Mouse (Mus musculus) c-Kit-positive CD71-positive TER-119-positive erythroid progenitor cells, embryonic 14.5 days (primary cell): ENCODE measurements at regions not wholly inside any gene's neighbourhood (a gene's known extent, or its start where the extent isn't known, plus 50 kb on each side); places are given as distances from the start of the nearest gene placed in this dataset.
"Not testable (repeated sequence)": the region's sequence is repeated elsewhere in the genome, so short reads cannot be mapped to it uniquely, and the experiment has no call there.

ENCODE experiments used
- DNase-seq: peaks from one replicate; pipeline ENCODE4 v3.0.0-alpha.2; 2013; ENCODE audit warnings: low spot score

DNA sequence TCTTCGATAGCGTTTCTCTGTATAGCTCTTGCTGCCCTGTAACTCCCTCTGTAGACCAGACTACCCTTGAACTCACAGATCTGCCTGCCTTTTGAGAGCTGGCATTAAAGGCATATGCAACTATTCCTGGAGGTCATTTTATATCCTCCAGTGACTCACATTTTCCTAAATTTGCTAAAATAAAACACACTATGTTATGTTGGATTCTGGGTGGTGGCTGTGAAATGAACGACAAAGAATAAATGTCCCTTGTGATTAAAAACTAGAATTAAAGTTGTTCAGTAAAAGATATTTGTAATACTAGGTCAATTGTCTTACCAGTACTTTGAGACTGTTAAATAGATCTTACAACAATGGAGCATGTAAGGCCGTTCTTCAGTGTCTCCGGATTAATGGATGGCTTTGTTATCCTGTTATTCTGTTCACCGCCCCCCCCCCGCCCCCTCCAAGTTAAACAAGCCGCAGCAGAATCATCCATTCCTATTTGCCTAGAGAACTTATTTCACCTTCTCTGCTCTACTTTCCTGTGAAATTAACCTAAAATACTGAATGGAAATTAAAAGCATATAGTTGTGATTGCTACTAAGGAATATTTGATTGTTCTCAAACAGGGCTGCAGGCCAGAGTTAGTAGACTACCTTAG is 240.4 kb downstream of the Mef2c start:
- DNase-seq: no peak

DNA sequence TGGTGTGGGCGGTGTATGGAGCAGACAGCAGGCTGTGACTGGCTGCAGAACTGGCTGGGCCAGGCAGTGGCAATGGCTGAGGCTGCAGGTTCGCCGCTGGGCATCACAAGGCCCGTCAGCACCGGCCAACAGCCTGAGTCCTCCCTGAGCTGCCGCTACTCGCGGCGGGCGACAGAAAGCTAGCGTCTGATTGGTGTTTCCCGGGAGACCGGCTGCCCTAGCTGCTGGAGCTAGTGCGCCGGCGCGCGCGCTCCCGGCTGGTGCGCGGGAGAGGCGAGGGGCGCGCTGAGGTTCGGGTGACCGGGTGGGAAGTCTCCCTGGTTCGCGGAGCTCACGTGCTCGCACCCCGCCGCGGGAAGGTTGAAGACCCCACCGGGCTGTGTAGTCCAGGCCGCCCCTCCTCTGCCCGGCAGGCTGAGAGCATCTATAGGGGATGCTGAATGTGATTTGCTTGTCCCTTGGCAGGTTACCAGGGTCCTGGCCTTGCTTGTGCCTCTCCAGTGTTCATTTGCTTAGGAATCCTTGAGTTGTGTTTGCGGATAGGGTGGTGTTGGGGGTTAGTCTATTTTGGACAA is 241.2 kb downstream of the Mef2c start:
- no peak for DNase-seq

DNA sequence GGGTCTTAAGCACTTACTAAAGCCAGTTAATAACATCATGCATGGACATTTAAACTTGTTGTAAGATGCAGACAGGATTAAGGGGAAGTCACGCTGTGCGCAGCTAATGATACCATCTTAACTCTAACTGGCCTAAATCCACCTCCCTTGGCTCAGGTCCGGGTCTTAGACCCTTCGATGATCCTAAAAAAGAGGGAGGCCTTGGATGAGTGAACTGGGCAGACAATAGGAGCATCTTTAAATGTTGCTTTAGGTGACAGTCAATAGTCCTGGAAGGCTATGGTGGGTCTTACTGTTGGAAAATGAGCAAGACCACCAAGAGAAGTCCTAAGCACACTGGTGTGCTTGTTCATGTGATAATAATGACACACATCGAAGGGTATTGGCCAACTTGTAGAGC is 242.1 kb downstream of the Mef2c start:
- DNase-seq: no peak

DNA sequence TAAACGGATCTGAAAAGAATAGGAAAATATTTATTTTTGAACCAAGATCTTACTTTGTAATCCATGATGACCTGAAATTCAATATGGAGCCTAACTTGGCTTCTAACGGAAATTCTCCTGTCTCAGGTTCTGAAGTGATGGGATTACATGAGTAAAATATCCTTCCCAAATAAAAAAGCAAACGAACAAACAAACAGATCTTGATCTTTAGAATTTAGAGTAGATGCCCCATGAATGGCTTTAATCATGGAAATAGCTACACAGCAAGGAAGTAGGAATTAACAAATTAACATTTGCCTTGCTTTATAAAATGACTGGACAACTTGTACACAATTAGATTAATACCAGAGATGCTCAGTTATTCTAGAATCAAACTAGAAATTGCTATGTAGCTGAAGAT is 243.8 kb downstream of the Mef2c start:
- no peak for DNase-seq

DNA sequence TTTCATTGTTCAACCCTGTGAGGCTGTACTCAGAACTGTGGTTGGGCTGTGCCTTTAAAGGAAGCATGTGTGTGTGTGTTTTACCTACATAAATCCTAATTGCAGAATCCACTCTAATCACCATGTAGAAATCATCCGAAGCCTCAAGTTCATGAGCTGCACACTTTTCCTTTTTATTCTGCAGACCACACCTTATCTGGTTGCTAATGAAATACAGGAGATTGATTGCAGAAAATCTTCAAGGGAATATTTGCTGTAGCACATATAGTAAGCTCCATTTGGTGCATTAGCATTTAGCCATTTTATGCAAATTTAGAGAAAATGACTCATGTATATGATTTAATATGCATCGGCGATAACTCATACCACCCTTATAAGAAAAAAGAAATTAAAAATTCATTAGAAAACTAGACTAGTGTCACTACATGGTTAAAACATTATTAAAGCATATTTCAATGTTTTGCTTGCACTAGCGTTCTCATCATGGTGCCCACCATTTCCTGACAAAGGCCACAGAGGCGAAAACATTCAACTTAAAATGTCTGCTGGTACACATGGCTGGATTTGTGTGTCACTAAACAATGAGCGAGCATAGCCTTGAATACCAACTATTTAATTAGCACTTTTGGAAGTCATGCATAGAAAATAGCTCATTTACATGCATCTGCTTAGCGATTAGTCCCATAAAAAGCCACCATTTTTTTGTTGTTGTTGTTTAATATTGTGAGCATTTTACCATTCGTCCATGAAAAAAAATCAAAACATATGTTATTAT is 245.7 kb downstream of the Mef2c start:
- no peak for DNase-seq

DNA sequence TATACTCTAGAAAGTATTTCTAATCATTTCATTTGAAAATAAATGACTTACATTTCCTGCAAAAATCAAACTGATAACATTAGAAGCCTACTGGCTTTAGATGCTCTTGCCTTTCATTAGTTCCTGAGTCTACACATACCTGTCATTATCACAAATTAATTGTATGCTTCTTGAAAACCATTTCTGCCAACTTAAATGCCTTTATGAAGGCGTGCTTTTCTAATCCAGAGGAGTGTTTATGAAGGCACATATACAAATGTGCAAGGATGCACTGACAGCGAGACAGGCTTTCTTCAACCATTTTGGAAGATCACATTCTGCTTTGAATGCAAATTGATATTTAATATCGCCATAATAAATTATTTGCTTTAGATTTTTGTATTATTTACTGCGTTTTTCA is 246.6 kb downstream of the Mef2c start:
- DNase-seq: no peak

DNA sequence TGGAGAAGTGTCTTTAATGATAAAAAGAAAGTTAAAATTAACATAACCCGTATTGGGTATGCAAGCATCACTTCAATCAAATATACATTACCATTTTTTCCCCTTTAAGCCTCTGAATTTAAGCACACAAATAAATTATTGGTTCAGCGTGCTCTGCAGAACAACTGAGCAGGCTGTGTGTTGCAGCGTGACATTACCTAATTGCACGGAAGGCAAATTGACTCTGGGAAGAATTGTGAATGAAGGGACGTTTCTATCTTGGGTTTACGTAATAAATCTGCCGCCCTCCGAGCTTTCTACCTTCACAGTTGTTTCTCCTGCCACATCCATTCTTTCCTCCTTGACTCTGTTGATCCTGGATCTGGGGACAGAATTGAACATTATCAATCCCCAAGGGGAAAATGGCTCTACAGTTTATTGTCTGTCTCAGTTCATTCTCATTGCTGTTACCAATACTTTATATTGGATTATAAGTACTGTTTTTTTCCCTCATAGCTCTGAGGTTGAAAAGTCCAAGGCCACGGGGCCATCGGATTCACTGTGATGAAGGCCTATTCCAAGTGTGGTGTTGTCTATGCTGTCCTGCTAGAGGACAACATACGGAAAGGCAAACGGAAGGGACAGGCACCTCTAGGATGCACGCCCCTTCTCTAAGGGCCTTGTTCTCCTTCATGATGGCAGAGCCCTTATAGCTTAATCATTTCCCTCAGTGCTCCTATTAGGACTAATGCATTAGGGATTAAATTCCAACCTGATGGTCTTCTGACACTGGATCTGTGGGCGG is 256.7 kb downstream of the Mef2c start:
- DNase-seq: no peak

DNA sequence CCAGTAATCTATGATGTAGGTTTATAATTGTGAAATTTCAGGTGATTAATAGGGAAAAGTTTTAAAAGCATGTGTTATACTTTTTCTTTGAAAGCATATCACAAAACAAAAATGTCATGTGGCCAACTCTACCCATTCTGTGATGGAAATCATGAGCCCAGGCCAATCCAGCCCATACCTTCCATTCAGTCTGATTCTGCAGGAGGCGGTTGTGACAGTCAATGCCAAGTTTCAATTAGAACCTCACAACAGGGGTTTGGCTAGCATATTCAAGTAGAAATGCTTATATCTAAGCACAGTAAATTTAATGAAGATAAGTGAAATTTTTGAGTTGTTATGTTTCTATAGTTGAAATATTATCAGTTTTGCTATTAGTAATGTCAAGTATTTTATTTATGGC is 258.6 kb downstream of the Mef2c start:
- no peak for DNase-seq

DNA sequence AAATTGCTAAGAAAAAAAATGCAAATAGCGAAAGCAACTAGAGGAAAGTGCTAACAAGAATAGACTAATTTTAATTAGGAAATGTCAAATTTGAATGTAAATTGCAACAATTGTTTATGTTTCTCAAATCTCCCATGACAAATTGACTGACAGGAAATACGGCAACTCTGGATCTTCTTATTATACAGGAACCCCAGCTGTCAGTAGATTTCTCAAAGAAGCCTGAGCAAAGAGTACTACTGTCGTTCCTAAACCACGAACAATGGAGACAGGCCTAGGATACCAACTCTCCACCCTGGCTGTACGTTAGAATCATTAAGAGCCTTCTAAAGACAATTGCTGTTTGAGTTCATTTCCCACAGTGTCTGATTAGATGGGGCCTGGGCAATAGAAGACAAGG is 259.5 kb downstream of the Mef2c start:
- not testable (repeated sequence) for DNase-seq

DNA sequence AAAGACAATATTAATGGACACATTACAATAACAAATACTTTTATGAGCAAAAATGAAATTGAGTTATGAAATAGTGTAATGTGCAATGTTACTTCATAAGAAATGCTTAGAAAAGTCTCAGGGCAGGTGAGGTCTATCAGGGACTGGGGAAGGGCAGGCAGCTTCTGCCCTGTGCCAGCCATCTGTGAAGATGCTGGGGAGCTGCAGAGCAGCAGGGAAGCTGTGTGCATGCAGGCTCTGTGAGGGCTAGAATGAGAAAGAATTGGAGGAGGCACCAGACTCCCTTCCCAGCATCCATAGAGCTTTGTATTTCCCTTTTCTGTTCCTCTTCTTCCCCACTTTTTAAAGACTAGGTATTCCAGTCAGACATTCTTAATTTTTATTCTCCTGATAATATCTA is 281.8 kb downstream of the Mef2c start:
- DNase-seq: no peak

DNA sequence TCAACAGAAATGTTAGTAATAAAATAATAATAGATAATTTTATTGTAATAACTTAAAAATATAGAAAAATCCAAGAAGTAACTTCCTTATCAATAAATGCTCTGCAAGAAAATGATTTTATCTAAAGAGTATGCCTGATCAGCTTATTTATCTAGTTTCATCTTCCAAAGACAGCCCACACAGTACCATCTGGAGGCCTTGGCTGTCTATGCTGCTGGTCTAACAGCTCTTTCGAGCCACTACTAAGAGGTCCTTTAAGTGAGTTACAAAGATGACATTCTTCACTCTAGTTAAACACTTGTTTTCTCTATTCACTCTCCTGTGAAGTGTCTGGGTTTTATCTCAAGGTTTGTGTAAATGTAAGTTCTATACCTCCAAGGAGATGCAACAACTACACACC is 305.7 kb downstream of the Mef2c start:
- DNase-seq: no peak

DNA sequence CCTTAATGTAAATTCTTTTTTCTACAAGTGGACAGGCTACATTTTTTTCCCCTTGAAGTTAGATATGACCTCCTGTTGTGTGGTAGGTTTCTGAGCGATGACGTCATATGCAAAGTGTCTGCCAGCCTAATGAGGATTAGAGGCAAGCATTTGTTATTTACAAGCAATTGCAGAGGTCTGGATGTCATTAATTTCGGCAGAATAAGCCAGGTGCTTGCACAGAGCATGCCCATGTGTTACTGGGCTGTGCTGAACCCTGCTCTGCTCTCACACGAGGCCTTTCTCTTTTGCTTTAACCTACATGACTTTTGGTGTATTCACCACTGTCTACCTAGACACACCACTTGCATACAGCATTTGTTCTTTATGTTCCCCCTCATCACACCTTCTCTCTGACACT is 316.5 kb downstream of the Mef2c start:
- DNase-seq: no peak

DNA sequence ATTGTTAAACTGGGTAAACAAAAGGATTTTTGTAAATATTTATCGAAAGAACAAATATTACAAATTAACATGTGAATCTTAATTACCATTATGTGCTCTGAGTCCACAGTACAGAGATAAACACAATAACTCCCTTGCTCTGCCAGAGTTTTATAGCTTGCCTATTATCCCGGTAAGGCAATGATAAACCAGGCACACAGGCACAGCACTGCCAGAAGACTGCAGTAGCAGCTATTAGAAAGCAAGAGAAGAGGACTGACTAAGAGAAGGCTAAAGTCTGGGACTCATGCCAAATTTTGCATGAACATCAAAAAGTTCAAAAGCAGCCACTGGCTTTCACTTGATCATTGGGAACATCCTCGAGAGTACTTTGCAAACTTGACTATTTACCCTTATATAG is 316.9 kb downstream of the Mef2c start:
- DNase-seq: no peak

DNA sequence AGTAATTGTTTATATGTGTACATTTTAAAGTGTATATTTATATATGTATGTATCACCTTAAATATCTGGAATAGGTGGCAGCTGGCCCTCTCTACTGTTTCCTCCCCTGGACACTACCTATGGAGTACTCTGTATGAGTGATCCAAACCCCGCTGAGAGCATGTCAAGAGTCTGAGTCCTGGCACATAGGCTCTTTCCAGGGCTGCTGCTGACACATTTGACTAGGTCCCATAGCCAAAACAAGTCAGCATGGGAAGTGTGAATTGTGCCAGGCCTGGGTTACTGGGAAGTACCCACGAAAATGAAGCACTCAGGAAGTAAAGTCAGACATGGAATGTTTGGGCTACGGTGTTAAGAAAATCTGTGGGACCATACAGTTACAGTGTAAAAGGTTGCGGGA is 321.1 kb downstream of the Mef2c start:
- DNase-seq: no peak

DNA sequence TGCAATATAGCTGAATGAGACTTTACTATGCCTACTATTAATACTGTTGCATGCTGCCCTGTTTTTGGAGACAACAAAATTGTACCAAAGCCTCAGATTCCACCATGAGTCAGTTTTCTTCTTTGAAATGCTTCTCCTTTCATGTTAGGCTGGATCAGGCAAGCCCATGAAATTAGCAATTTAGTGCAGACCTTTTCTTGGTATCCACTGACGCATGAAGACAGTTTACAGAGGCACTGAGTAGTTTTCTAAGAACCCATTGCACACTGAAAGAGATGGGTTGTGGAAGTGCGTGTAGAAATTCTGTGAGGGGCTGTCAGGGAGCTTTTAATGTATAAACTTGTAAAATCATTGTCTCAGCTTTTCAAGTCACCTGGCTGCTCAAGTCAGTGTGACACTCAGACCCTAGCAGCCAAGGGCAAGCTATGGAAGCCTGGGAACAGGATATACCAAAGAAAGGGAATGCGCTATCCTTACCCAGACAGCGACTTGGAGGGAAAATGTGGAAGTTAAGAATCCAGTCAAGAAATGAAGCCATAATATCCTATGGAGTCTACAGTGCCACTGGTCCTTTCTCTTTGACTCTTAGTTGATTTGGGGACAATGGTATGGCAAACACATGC is 323.1 kb downstream of the Mef2c start:
- no peak for DNase-seq

DNA sequence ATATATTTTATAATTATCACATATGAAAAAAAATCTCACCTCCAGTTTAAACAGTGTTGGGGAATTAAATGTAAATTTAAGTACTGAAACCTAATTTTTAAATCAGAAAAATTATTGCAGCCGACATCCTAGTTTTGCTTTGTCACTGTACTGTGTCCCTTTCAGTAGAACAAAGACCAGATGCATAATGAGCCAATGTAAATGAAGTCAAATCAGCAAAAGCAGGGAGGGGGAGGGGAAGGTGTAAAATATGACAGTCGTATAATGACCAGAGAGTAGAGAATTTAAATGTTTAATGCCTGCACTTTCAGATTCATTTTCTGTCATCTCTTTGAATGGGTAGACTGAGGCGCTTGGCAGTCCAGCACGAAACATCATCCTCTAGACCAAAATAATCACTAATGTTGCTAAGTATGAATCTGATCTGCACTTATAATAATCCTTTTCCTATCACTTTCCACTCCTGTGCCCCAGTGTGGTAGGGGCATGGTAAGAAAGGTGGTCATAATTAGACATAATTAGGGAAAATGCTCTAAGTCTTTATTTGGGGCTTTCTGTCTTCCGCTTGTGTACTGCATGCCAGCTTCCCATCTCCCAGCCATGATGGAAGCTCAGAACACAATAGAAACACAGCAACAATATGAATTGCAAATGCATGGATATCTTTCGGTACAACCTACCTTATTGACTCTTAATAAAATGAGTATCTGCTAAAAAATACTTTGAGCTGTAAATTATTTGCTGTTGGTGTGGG is 356.0 kb upstream of the Tmem161b start:
- no peak for DNase-seq

DNA sequence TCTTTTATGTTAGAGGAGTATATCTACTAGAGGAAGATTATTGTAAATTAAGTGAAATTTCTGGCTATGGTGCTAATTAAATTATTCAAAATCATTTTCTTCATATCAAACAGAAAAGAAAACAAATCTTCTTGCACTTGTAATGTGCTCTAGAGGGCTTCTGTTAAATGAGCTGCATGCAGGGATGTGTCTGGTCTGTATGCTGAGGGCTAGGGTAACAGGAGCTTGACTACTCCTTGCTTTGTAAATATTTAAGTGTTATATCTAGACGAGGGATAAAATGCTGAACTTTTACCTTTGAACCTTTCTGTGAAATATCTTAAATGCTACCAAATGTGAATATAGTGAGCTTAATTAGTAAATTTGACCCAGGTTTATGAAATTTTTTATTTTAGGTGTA is 354.9 kb upstream of the Tmem161b start:
- DNase-seq: no peak

DNA sequence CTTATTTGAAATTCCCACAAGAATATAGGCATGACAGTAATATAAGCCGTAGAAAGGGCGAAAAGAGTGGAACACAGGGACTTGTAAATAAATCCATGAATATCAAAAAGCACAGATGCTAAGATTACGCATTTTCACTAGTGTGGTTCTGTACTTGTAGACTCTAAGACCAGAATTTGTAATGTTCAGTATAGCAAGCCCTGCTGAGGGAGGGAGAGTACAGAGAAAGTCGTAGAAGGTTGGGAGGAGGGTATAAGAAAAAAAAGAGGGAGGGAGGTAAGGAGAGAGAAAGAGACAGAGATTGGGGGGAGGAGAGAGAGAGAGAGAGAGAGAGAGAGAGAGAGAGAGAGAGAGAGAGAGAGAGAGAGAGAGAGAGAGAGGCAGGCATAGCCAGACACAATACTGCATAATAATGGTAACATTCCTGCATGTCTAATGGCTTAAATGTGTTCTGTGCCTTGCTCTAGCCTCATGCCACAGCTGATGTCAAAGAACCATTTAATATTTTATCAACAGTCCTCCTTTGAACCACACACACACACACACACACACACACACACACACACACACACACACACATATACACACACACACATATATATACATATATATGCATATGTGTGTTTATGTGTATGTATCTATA is 354.1 kb upstream of the Tmem161b start:
- no peak for DNase-seq

DNA sequence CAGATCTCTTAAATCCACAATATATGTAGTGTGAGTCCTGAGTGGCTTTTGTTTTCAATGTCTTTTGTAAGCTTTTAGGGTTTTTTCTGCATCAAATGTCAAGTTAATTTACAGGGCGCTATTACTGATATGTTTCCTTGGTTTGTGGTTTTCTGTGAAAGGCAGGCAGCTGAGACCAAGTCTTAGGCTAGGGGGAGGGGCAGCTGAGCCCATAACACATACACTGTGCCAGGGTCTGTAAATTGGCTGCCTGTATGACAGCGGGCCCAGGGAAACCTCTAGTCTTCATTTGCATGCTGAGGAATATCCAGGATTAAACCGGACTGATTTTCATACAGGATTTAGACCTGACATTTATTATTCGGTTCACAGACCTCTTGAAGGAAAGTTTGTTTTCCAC is 353.2 kb upstream of the Tmem161b start:
- no peak for DNase-seq

DNA sequence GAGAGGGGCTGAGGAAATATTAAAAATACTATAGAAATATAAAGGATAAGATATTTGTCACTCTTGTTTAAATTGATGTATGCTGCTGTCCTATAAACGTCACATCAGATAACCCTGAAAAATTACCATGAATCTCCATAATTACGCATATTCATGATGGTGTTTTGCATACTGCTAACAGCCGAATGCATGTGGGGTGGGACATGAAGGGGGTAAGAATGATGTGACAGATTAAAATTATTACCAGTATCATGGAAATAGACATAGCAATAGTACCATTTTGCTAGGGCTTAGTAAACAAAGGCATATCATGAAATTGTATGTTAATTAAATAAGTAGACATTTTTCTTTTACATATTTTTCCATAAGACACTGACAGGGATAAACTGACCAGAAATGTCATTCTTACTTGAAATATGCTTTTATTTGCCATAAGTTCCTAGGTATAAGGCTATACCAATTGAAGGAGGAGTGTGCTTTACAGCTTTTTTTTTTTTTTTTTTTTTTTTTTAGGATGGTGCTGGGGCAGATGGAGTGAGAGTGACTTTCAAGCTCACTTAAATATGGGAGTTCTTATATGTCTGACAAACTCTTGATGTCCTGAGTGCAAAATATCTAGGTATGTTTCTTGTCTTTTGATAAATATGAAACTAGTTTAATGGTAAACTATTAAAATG is 349.8 kb upstream of the Tmem161b start:
- DNase-seq: no peak

DNA sequence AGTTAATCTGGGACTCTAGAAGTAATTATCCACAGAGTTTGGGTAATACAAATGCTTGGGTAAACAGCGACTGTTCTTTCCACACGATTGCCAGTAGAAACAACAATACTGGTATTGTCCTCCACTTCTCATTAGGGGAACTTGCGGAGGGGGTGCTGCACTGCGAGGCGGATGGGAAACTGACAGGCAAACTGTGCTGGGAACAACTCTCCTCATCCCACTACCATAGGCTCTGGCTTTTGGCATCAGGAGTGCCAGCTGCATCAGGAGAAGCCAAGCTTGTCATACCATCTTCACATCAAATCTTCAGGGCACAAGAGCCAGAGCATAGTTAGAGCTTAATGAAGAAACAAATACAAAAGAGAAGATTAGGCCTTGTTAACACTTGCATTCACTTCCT is 349.2 kb upstream of the Tmem161b start:
- no peak for DNase-seq
